Mouse (Mus musculus) spleen, postnatal 10 days (tissue): ENCODE measurements around the gene Ext2.

Experiments used
- DNase-seq, 2 experiments: peaks; one replicate each; pipeline ENCODE4 v3.0.0; 2021 to 2022; ENCODE audit warnings: low spot score in 2 of 2

The Ext2 gene

GRCm38 (mm10) chr2:93681321-93681720 lies 141.0 kb downstream of the Ext2 start:
- no peak for DNase-seq

GRCm38 (mm10) chr2:93677231-93677630 lies 145.1 kb downstream of the Ext2 start:
- no peak for DNase-seq

GRCm38 (mm10) chr2:93671573-93672184 lies 150.7 kb downstream of the Ext2 start:
- no peak for DNase-seq

- no peak for DNase-seq
These were observed 156.1 kb downstream of the Ext2 start for GRCm38 (mm10) chr2:93666146-93666858.

- DNase-seq: no peak
These were observed 156.9 kb downstream of the Ext2 start for GRCm38 (mm10) chr2:93665472-93665871.

GRCm38 (mm10) chr2:93662240-93662865 lies 160.0 kb downstream of the Ext2 start:
- no peak for DNase-seq

GRCm38 (mm10) chr2:93661096-93661495 lies 161.3 kb downstream of the Ext2 start:
- DNase-seq: no peak

GRCm38 (mm10) chr2:93659705-93660308 lies 162.6 kb downstream of the Ext2 start:
- no peak for DNase-seq

GRCm38 (mm10) chr2:93659004-93659403 lies 163.4 kb downstream of the Ext2 start:
- no peak for DNase-seq

- DNase-seq: no peak
These were observed 167.9 kb downstream of the Ext2 start for GRCm38 (mm10) chr2:93654336-93655055.

- DNase-seq: no peak
These were observed 173.0 kb downstream of the Ext2 start for GRCm38 (mm10) chr2:93649243-93649870.

GRCm38 (mm10) chr2:93647924-93648575 lies 174.3 kb downstream of the Ext2 start:
- no peak for DNase-seq

GRCm38 (mm10) chr2:93647051-93647923 lies 175.1 kb downstream of the Ext2 start:
- DNase-seq: no peak

GRCm38 (mm10) chr2:93645626-93646320 lies 176.6 kb downstream of the Ext2 start:
- DNase-seq: peak in 1 of 2 experiments; percentile 21

- no peak for DNase-seq
These were observed 177.2 kb downstream of the Ext2 start for GRCm38 (mm10) chr2:93645197-93645596.

GRCm38 (mm10) chr2:93644731-93645130 lies 177.6 kb downstream of the Ext2 start:
- DNase-seq: no peak

- DNase-seq: no peak
These were observed 178.1 kb downstream of the Ext2 start for GRCm38 (mm10) chr2:93644234-93644633.

- no peak for DNase-seq
These were observed 179.0 kb downstream of the Ext2 start for GRCm38 (mm10) chr2:93643403-93643780.

GRCm38 (mm10) chr2:93634609-93635008 lies 187.8 kb downstream of the Ext2 start:
- DNase-seq: no peak
